Mouse (Mus musculus) midbrain, embryonic 11.5 days (tissue): Measurements from ENCODE around the gene Tecpr2. TPM values are rescaled to one million over a fixed set of nuclear protein-coding genes. Genes with fewer than 3 reads are reported as not detected.
A peak's percentile ranks its signal among the peaks of the same experiment; 100 is the strongest.

Experiments used
- ATAC-seq: fragments of 200-750 bp; cut with Nextera tagmentation; 2 replicates; pipeline ENCODE4 v1.8.0; 2017; ENCODE audit warnings: moderate TSS enrichment, moderate library complexity; ENCODE audit not compliant: low FRiP score
- DNase-seq: peaks from one replicate; pipeline ENCODE4 v3.0.0; 2015; ENCODE audit warnings: low spot score; ENCODE audit errors: missing footprints
- H3K27ac ChIP-seq: fragments of 300-500 bp; sonication (generic); 2 replicates; pipeline ENCODE4 v1.5.1; 2014; ENCODE audit warnings: low read depth, low read length
- H3K27me3 ChIP-seq: fragments of 300-500 bp; sonication (generic); 2 replicates; pipeline ENCODE4 v1.6.1; 2014; ENCODE audit warnings: mild to moderate bottlenecking, low read length, moderate library complexity, mixed read lengths; ENCODE audit not compliant: control insufficient read depth, insufficient read depth
- H3K36me3 ChIP-seq: fragments of 300-500 bp; sonication (generic); 2 replicates; pipeline ENCODE4 v1.6.1; 2014; ENCODE audit warnings: mild to moderate bottlenecking, low read length, moderate library complexity, mixed read lengths; ENCODE audit not compliant: control insufficient read depth, insufficient read depth
- H3K4me1 ChIP-seq: fragments of 300-500 bp; sonication (generic); 2 replicates; pipeline ENCODE4 v1.6.1; 2014; ENCODE audit warnings: low read length; ENCODE audit not compliant: control insufficient read depth, insufficient read depth
- H3K4me2 ChIP-seq: fragments of 300-500 bp; sonication (generic); 2 replicates; pipeline ENCODE4 v1.6.1; 2014; ENCODE audit warnings: mild to moderate bottlenecking, moderate library complexity
- H3K4me3 ChIP-seq: fragments of 300-500 bp; sonication (generic); 2 replicates; pipeline ENCODE4 v1.5.1; 2014; ENCODE audit warnings: low read depth, low read length
- H3K9ac ChIP-seq: fragments of 300-500 bp; sonication (generic); 2 replicates; pipeline ENCODE4 v1.6.1; 2014; ENCODE audit warnings: low read length
- H3K9me3 ChIP-seq: fragments of 300-500 bp; sonication (generic); 2 replicates; pipeline ENCODE4 v1.6.1; 2016; ENCODE audit warnings: low read length; ENCODE audit not compliant: control insufficient read depth
- WGBS: fragments of 180-500 bp; shearing (Covaris S2); extraction: QIAGEN DNeasy Blood & Tissue Kit; methylation state at CpG from one replicate; pipeline ENCODE4 v1.1.7; 2014; 5-methylcytosine and 5-hydroxymethylcytosine counted together
- polyA plus RNA-seq: library from polyadenylated mRNA; unstranded; fragments of >200 nt; fragmentation: Nextera tagmentation; extraction: Ambion mirVana; gene quantifications from 2 replicates; pipeline ENCODE4 v1.2.1, GENCODE M21; 2014

Gene Tecpr2
- polyA plus RNA-seq, 1 experiment from 2014 or later, result 4.2 TPM

DNA sequence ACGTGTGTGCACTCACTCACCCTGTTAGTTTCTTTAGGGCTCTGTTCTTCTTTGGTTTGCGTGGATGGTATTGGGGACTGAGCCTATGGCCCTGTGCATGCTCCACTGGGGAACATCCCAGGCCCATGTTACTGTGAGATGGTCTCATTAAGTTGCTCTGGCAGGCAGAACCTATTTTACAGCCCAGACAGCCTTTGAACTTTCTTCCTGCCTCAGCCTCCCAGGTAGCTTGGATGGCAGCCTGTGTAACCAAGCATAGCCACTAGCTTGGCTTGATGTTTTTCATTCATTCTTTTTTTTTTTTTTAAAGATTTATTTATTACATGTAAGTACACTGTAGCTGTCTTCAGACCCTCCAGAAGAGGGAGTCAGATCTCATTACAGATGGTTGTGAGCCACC lies 3.8 kb upstream of the Tecpr2 start:
- no peaks in the 10 kb centered on the region for H3K36me3 ChIP-seq

DNA sequence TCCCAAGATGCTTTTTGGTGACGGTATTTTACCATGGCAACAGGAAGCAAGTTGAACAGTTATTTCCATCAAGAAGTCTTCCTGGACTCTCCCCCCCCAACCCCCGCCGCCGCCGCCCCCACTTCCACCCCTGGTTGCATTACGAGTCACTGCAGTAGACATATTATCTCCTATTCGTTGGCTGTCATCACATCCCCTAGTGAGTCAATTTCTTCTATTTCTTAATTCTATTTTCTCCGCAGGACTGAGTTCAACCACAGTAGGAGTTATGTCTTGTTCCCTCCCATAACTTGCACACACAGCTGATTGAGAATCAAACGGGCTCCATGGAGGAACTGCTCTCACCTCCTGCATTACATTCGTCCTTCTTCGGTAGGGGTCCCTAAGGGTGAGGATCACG lies 958 bp upstream of the Tecpr2 start:
- Histone ChIP-seq H3K27me3 (no peaks in the 10 kb centered on the region), H3K4me2 (peak overlapping the region; percentile 92), H3K36me3 (no peaks in the 10 kb centered on the region), H3K27ac (no peak overlapping the region), H3K4me3 (peak overlapping the region; percentile 83), H3K4me1 (peaks cover 12% of the 10 kb centered on the region), H3K9me3 (no peaks in the 10 kb centered on the region), H3K9ac (peak overlapping the region; percentile 81)
- WGBS, result 45% methylated on average over 12 of the region's 12 CpGs
- ATAC-seq (no peak), DNase-seq (no peak)

More for the DNA sequence above, 3.8 kb upstream of the Tecpr2 start:
- 96% methylated on average over 2 of the region's 2 CpGs for WGBS
- Histone ChIP-seq H3K27ac (no peak overlapping the region), H3K4me3 (no peak overlapping the region), H3K4me1 (peaks cover 12% of the 10 kb centered on the region), H3K9me3 (no peaks in the 10 kb centered on the region), H3K9ac (no peak overlapping the region), H3K27me3 (no peaks in the 10 kb centered on the region), H3K4me2 (no peak overlapping the region)
- DNase-seq (no peak), ATAC-seq (no peak)

DNA sequence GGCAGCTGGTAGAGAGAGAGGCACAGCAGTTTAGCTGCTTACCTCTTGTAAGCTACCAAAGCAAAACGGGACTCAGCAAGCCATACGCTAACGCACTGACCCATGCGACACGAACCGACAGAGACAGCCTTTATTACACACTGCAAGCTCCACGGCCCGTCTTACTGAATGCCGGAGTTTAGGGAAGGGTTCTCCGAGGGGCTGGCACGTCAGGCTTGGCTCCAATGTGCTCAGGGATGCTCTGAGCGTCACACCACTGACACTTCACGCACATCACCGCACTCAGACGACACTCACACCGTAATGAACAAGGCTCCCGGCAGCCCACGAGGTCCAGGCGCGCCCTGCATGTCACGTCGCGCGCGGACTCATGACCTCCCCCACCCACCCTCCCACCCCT lies 458 bp upstream of the Tecpr2 start:
- DNase-seq (peak; percentile 87), ATAC-seq (no peak; the same call in none of the 2 replicates)
- Histone ChIP-seq H3K9me3 (no peaks in the 10 kb centered on the region), H3K27me3 (no peaks in the 10 kb centered on the region), H3K36me3 (no peaks in the 10 kb centered on the region), H3K9ac (peak overlapping the region; percentile 81), H3K27ac (no peak overlapping the region), H3K4me1 (peaks cover 12% of the 10 kb centered on the region), H3K4me2 (peak overlapping the region; percentile 92), H3K4me3 (peak overlapping the region; percentile 83)
- under 1% methylated on average over 25 of the region's 25 CpGs for WGBS

DNA sequence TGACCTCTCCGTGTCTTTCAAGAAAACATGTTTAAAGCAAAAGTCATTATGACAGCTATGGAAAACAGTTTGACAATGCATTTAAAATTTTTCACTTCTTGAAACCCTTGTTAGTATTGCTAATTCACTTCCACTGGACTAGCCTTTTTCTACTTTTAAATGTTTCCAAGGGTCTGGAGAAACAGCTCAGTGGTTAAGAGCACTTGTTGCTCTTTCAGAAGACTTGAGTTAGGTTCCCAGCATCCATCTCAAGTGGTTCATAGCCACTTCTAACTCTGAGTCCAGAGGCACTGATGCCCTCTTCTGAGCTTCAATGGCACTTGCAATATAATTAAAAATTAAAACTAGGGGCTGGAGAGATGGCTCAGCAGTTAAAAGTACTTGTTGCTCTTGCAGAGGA lies 2.8 kb downstream of the Tecpr2 start:
- DNase-seq, result no peak
- Histone ChIP-seq H3K4me3 (no peak overlapping the region), H3K9me3 (no peaks in the 10 kb centered on the region), H3K36me3 (no peaks in the 10 kb centered on the region), H3K27me3 (no peaks in the 10 kb centered on the region), H3K4me2 (no peak overlapping the region), H3K4me1 (peaks cover 12% of the 10 kb centered on the region), H3K27ac (no peak overlapping the region), H3K9ac (no peak overlapping the region)
- WGBS, result 95% methylated on average over 1 of the region's 1 CpGs
- ATAC-seq, result no peak

DNA sequence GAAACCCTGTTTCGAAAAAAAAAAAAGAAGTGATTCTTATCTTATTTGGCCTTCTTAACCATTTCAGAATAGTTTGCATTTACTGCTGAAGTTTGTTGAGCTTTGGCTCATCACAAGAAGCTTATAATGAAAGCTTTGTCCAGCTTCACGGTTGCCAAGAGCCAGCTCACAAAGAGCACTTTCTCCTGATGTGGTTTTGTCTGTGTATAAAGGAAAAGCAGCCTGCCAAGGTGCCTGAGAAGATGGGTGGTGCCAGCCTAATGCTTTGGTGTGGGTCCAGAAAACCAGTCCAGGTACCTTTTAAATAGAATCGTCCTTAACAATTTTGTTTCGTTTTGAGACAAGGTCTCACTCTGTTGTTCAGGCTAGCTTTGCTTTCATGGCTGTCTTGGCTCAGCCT lies 13.0 kb downstream of the Tecpr2 start:
- no peaks in the 10 kb centered on the region for H3K9me3 ChIP-seq
- 81% methylated on average over 4 of the region's 4 CpGs for WGBS
- H3K36me3 ChIP-seq, result no peaks in the 10 kb centered on the region
- ATAC-seq (no peak), DNase-seq (no peak)
- H3K27me3 ChIP-seq, result no peaks in the 10 kb centered on the region
- no peak overlapping the region for H3K4me2 ChIP-seq
- no peak overlapping the region for H3K4me3 ChIP-seq
- H3K4me1 ChIP-seq, result no peaks in the 10 kb centered on the region
- no peak overlapping the region for H3K27ac ChIP-seq
- H3K9ac ChIP-seq, result no peak overlapping the region

DNA sequence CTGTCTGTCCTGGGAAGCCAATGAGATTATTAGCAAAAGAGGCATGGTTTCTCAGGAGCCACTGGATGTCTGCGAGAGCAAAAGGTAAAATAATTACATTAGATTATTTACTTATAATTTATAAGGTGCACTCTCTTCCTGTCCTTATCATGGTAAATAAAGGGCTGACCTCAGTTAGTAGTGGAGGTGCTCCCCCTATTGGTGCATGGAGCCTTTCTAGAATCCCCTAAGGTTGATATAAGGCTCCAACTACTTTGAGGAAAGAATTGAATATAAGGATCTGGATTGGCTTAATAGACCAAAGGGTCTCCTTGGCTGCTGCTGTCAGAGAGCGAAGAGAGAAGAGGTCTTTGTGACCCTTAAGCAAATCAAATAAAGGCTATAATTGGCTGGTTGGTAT lies 14.5 kb downstream of the Tecpr2 start:
- Histone ChIP-seq H3K4me3 (no peak overlapping the region), H3K4me2 (no peak overlapping the region), H3K9me3 (no peaks in the 10 kb centered on the region), H3K4me1 (no peaks in the 10 kb centered on the region), H3K27me3 (no peaks in the 10 kb centered on the region), H3K36me3 (no peaks in the 10 kb centered on the region), H3K9ac (no peak overlapping the region), H3K27ac (no peak overlapping the region)
- 92% methylated on average over 2 of the region's 2 CpGs for WGBS
- DNase-seq (no peak), ATAC-seq (no peak)

DNA sequence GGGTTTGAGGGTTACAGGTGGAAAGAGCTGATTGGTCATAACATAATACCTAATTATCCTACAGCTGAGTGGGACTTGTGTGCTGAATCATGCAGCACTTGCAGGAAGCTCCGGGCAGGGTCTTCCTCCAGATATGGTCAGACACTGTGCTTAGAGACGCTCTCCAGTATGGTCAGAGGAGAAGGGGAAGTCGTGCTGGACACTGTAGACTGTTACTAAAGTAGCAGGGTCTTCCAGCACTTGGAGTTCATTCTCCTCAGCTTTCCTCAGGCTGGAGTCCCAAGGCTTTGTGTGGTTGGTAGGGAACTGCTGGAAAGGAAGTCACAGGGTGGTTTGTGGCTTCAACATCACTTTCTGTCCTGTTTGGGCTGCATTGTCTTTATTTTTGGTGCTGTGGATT lies 18.8 kb downstream of the Tecpr2 start:
- H3K4me3 ChIP-seq, result no peak overlapping the region
- DNase-seq (no peak), ATAC-seq (no peak)
- H3K27me3 ChIP-seq, result no peaks in the 10 kb centered on the region
- H3K27ac ChIP-seq, result no peak overlapping the region
- H3K9ac ChIP-seq, result no peak overlapping the region
- H3K9me3 ChIP-seq, result no peaks in the 10 kb centered on the region
- WGBS, result 77% methylated on average over 3 of the region's 3 CpGs
- H3K4me2 ChIP-seq, result no peak overlapping the region
- H3K4me1 ChIP-seq, result no peaks in the 10 kb centered on the region
- H3K36me3 ChIP-seq, result no peaks in the 10 kb centered on the region

DNA sequence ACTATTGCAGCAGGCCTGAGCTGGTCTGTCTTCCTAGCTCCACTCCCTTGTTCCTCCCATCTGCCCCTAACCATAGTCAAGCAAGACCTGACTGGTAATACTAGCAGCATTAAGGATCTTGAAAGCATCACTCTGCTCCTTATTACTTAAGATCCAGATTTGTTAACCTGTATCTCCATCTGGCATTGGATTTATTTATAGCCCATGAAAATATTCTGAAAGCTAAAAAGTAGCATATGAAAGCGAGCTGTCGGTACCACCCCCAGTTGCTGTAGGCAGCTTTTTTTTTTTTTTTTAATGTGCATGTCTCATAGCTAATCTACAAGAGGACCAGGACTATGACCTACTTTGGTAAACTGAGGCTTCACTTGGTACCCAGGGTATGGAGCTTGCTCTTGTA lies 20.9 kb downstream of the Tecpr2 start:
- H3K27me3 ChIP-seq, result no peaks in the 10 kb centered on the region
- H3K4me3 ChIP-seq, result no peak overlapping the region
- no peaks in the 10 kb centered on the region for H3K9me3 ChIP-seq
- H3K4me2 ChIP-seq, result no peak overlapping the region
- no peaks in the 10 kb centered on the region for H3K36me3 ChIP-seq
- no peak overlapping the region for H3K9ac ChIP-seq
- DNase-seq (no peak), ATAC-seq (no peak)
- no peaks in the 10 kb centered on the region for H3K4me1 ChIP-seq
- 94% methylated on average over 2 of the region's 2 CpGs for WGBS
- H3K27ac ChIP-seq, result no peak overlapping the region

DNA sequence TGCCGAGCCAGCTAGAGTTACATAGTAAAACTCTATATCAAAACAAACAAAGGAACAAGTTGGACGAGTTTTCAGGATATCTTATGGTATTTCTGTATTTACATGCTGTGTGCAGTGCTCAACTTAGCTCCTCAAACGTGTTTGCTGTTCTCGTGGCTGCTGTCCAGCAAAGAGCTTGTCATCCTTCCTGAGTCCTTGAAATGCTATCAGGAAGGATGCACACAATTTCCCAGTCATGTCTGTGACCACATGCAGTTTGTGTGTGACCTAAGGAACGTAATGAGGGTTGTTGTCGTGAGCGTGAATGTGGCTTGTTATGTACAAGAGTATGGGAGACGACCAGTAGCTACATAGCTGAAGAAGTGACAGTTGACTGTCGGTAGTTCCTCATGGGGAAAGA lies 26.7 kb downstream of the Tecpr2 start:
- no peaks in the 10 kb centered on the region for H3K4me1 ChIP-seq
- ATAC-seq, result no peak

DNA sequence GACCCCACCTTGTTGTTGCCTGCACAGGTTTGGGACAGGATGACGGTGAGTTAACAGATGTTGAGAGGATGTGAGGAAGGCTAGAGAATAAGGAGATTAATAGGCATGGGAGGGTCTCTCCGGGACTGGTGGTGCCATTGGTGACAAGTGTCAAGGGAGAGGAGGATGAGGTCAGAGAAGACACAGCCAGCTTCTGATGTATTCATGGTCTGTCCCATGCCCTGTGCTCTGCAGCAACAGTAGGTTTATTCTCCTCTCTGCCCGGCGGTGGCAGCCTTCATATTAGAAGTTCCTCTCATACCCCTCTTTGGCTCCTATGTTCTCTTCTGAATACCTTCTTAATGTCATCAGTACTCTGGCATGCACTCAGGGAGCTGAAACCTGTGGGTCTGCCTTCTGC lies 31.2 kb downstream of the Tecpr2 start:
- no peak overlapping the region for H3K9ac ChIP-seq
- H3K4me3 ChIP-seq, result no peak overlapping the region
- ATAC-seq, result no peak
- H3K27me3 ChIP-seq, result no peaks in the 10 kb centered on the region
- no peaks in the 10 kb centered on the region for H3K9me3 ChIP-seq
- whole genome bisulfite sequencing, result 90% methylated on average over 4 of the region's 4 CpGs
- no peak overlapping the region for H3K4me2 ChIP-seq
- DNase-seq, result no peak
- H3K4me1 ChIP-seq, result no peaks in the 10 kb centered on the region
- no peak overlapping the region for H3K27ac ChIP-seq
- H3K36me3 ChIP-seq, result peaks cover 3% of the 10 kb centered on the region; the same call in 1 of the 2 replicates

More for the DNA sequence above, 26.7 kb downstream of the Tecpr2 start:
- Histone ChIP-seq H3K36me3 (peaks cover 5% of the 10 kb centered on the region; the same call in 1 of the 2 replicates), H3K9ac (no peak overlapping the region), H3K9me3 (no peaks in the 10 kb centered on the region), H3K27ac (no peak overlapping the region), H3K4me3 (no peak overlapping the region), H3K27me3 (no peaks in the 10 kb centered on the region), H3K4me2 (no peak overlapping the region)
- 92% methylated on average over 9 of the region's 9 CpGs for WGBS
- no peak for DNase-seq
